Mouse (Mus musculus) lung, embryonic 16.5 days (tissue): ENCODE data around the gene Lhfpl2. TPM values are rescaled to one million over a fixed set of nuclear protein-coding genes. Genes with fewer than 3 reads are reported as not detected.

ENCODE experiments used
- ATAC-seq: fragments of 200-750 bp; cut with Nextera tagmentation; 2 replicates; pipeline ENCODE4 v1.8.0; 2017; ENCODE audit warnings: low read depth, mild to moderate bottlenecking, moderate library complexity
- H3K27ac ChIP-seq: fragments of 300-500 bp; sonication (generic); 2 replicates; pipeline ENCODE4 v1.5.1; 2014; ENCODE audit warnings: mild to moderate bottlenecking, control low read depth, low read length
- H3K27me3 ChIP-seq: fragments of 300-500 bp; sonication (generic); 2 replicates; pipeline ENCODE4 v1.6.1; 2014; ENCODE audit warnings: low read depth, low read length, mixed read lengths; ENCODE audit not compliant: control insufficient read depth, insufficient read depth
- H3K36me3 ChIP-seq: fragments of 300-500 bp; sonication (generic); 2 replicates; pipeline ENCODE4 v1.6.1; 2014; ENCODE audit warnings: low read length; ENCODE audit not compliant: control insufficient read depth, insufficient read depth
- H3K4me1 ChIP-seq: fragments of 300-500 bp; sonication (generic); replicated peaks from 2 replicates; pipeline ENCODE4 v1.6.1; 2014; ENCODE audit warnings: low read length, mixed read lengths; ENCODE audit not compliant: control insufficient read depth, insufficient read depth
- H3K4me2 ChIP-seq: fragments of 300-500 bp; sonication (generic); 2 replicates; pipeline ENCODE4 v1.6.1; 2014; ENCODE audit warnings: low read depth, low read length, control low read depth
- H3K4me3 ChIP-seq: fragments of 300-500 bp; sonication (generic); 2 replicates; pipeline ENCODE4 v1.5.1; 2014; ENCODE audit warnings: mild to moderate bottlenecking, low read length, control low read depth
- H3K9ac ChIP-seq: fragments of 300-500 bp; sonication (generic); 2 replicates; pipeline ENCODE4 v1.6.1; 2014; ENCODE audit warnings: low read length, control low read depth
- H3K9me3 ChIP-seq: fragments of 300-500 bp; sonication (generic); 2 replicates; pipeline ENCODE4 v1.6.1; 2016; ENCODE audit warnings: low read length; ENCODE audit not compliant: control insufficient read depth
- WGBS: fragments of 180-500 bp; shearing (Covaris S2); extraction: QIAGEN DNeasy Blood & Tissue Kit; methylation state at CpG from one replicate; pipeline ENCODE4 v1.1.7; 2014; 5-methylcytosine and 5-hydroxymethylcytosine counted together
- polyA plus RNA-seq: library from polyadenylated mRNA; unstranded; fragments of >200 nt; fragmentation: Nextera tagmentation; extraction: Ambion mirVana; gene quantifications from 2 replicates; pipeline ENCODE4 v1.2.1, GENCODE M21; 2015

Lhfpl2 gene
- polyA plus RNA-seq, 1 experiment from 2014 or later = 54.1 TPM

DNA sequence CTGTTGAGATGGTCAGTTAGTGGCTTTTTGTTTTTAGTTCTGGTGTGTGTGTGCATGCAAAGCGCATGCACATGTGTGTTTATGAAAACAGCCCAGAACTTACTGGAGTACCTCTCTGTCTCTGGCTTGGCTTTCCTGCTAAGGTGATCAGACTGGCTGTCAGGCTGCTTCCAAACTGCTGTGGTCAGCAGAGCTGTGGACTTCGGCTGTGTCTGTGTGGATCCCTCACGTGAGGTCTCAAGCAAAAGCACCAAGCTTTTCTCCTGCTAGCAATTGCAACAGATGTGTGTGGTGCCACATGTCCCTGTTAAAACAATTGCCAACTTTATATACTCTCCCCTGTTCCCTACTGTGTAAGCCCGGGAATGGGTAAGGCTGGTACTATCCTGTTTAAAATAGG, 82.8 kb downstream of the Lhfpl2 start:
- H3K4me1 ChIP-seq = peaks cover 68% of the 10 kb centered on the region
- no peak for ATAC-seq

DNA sequence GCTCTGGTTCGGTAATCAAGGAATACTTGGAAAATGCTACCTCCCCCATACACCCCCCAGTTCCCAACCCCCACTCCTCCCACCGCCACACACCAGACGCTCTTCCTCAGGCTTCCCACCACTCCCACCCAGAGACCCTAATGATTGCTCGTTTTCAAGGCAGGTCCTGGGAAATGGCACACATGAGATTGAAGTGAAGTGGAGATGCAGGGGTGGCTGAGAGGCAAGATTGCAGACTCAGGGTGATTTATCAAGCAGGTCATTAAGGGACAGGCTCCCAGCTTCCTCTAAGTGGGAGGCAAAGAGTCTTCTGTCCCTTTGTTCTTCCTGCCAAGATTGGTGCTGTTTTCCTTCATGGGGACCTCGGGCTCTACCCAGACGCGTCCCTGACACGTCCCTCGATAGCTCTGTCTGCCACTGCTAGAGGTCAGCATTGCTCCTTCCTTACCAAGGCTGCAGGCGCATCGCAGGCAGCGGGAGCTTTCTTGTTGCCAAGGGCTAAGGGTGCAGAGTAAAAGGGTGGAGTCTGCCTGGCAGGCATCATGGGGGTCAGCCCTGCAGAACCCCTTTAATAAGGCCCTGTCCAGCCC, 85.6 kb downstream of the Lhfpl2 start:
- Histone ChIP-seq H3K9me3 (no peaks in the 10 kb centered on the region), H3K36me3 (no peaks in the 10 kb centered on the region), H3K4me2 (no peak overlapping the region), H3K27ac (peak overlapping the region; percentile 80), H3K27me3 (no peaks in the 10 kb centered on the region), H3K4me1 (peaks cover 64% of the 10 kb centered on the region), H3K9ac (no peak overlapping the region), H3K4me3 (no peak overlapping the region)
- peak; percentile 80 for ATAC-seq
- WGBS = 19% methylated on average over 12 of the region's 12 CpGs

More for the DNA sequence above, 82.8 kb downstream of the Lhfpl2 start:
- peak overlapping the region; percentile 44; the same call in 1 of the 2 replicates for H3K9ac ChIP-seq
- H3K27me3 ChIP-seq = no peaks in the 10 kb centered on the region
- no peak overlapping the region for H3K4me3 ChIP-seq
- H3K9me3 ChIP-seq = no peaks in the 10 kb centered on the region
- H3K36me3 ChIP-seq = no peaks in the 10 kb centered on the region
- H3K4me2 ChIP-seq = no peak overlapping the region
- H3K27ac ChIP-seq = peak overlapping the region; percentile 80
- 65% methylated on average over 4 of the region's 4 CpGs for WGBS

DNA sequence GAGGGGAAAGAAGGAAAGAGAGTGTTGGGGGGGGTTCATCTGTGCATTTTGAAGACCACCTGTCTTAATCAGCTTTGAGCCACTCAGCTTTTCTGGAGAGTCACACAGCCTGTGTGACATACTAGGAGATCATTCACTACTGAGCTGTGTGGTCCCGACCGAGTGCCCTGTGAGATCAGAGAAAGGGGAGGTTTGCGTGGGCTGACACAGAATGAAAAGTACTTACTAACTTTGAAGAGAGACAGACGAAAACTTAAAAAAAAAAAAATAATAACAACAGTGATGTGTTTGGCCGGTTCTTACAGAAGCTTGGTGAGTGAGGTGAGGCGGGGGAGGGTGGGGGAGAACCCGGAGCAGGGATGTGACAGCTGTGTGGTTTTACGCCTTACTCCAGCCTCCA, 86.9 kb downstream of the Lhfpl2 start:
- no peak for ATAC-seq
- no peak overlapping the region for H3K4me3 ChIP-seq
- no peaks in the 10 kb centered on the region for H3K27me3 ChIP-seq
- 55% methylated on average over 8 of the region's 8 CpGs for WGBS
- H3K4me2 ChIP-seq = no peak overlapping the region
- H3K4me1 ChIP-seq = peaks cover 58% of the 10 kb centered on the region
- H3K36me3 ChIP-seq = no peaks in the 10 kb centered on the region
- no peak overlapping the region for H3K9ac ChIP-seq
- H3K9me3 ChIP-seq = no peaks in the 10 kb centered on the region
- peak overlapping the region; percentile 15 for H3K27ac ChIP-seq

DNA sequence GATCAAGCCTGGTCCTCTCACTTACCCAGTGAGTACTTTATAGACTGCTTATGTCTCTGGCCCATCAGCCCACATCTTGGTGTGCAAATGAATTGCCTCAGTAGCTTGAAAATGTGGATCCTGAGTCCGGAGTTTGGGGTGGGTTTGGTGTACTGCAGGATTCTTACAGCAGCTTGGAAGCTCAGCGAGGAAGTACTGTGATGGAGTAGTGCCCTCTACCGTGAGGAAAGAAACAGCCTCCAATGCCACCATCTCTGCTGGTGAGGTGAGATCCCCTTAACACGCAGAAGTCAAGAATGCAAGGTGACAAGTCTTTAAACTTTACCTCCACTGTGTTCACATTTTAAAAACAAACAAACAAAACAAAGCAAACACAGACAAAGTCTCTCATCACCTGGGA, 89.7 kb downstream of the Lhfpl2 start:
- WGBS = 32% methylated on average over 4 of the region's 4 CpGs
- no peaks in the 10 kb centered on the region for H3K36me3 ChIP-seq
- no peak overlapping the region for H3K4me3 ChIP-seq
- H3K9me3 ChIP-seq = no peaks in the 10 kb centered on the region
- no peak overlapping the region for H3K4me2 ChIP-seq
- H3K27ac ChIP-seq = no peak overlapping the region
- peaks cover 31% of the 10 kb centered on the region for H3K4me1 ChIP-seq
- H3K27me3 ChIP-seq = no peaks in the 10 kb centered on the region
- H3K9ac ChIP-seq = no peak overlapping the region
- ATAC-seq = no peak

DNA sequence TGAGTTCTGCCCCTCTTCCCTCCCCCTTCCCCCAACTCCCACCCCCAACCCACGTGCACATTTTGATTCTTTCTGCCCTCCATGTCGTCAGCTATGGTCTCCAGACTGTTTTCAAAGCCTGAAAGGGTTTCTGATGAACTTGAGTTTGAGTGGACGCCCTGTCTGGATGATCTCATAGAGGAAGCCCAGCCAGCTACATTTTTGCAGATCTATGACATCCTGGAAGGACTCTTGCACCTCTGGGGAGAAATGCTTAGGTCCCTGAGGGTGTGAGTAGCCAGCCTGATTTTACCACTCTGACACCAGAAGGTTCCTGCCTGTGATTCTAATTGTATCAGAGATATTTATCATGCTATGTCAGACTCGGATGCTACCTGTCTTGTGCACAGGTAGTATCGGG, 91.4 kb downstream of the Lhfpl2 start:
- no peaks in the 10 kb centered on the region for H3K27me3 ChIP-seq
- peaks cover 16% of the 10 kb centered on the region for H3K4me1 ChIP-seq
- WGBS = 54% methylated on average over 5 of the region's 5 CpGs
- no peak overlapping the region for H3K27ac ChIP-seq
- no peaks in the 10 kb centered on the region for H3K36me3 ChIP-seq
- H3K4me2 ChIP-seq = no peak overlapping the region
- H3K9ac ChIP-seq = no peak overlapping the region
- H3K4me3 ChIP-seq = no peak overlapping the region
- no peak for ATAC-seq
- no peaks in the 10 kb centered on the region for H3K9me3 ChIP-seq

DNA sequence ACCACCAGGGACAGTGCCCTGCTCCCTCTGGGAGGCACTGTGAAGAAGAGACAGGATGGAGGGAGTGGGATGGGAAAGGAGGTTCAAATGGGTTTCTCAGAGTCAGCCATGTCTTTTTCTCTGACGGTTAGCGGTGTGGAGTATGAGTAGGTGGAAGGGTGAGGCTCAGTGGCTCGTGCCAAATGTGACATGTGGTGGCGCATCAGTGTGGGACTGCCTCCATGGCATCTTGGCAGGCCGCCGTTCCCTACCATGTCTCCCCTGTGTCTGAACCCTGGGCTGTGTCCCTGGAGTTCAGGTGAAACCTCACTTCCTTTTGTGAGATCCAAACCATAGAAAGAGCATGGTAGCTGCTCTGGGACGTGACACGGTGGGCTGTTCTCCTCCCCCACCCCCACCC, 92.2 kb downstream of the Lhfpl2 start:
- no peak for ATAC-seq
- 93% methylated on average over 8 of the region's 8 CpGs for WGBS

DNA sequence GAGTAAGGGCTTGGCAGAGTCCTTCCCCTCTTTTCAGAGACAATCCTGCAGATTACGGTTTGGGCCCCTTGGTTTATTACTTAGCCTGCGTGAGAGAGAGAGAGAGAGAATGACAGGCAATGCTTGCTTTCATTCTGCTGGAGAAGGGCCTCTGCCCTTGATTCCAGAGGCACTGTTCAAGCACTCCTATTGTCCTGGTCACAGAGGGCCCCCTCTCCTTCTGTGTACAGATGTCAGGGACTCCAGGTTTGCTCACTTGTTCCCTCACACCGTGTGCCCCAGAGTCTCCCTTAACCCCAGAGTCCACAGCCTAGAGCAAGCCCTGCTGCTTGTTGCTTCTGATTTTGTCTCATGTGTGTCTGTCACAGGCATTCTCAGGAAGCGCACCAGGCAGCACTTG, 93.7 kb downstream of the Lhfpl2 start:
- H3K27me3 ChIP-seq = no peaks in the 10 kb centered on the region
- 60% methylated on average over 4 of the region's 4 CpGs for WGBS

More for the DNA sequence above, 92.2 kb downstream of the Lhfpl2 start:
- H3K4me3 ChIP-seq = no peak overlapping the region
- peaks cover 9% of the 10 kb centered on the region for H3K4me1 ChIP-seq
- H3K9ac ChIP-seq = no peak overlapping the region
- no peaks in the 10 kb centered on the region for H3K36me3 ChIP-seq
- H3K4me2 ChIP-seq = no peak overlapping the region
- no peaks in the 10 kb centered on the region for H3K27me3 ChIP-seq
- H3K9me3 ChIP-seq = no peaks in the 10 kb centered on the region
- no peak overlapping the region for H3K27ac ChIP-seq

DNA sequence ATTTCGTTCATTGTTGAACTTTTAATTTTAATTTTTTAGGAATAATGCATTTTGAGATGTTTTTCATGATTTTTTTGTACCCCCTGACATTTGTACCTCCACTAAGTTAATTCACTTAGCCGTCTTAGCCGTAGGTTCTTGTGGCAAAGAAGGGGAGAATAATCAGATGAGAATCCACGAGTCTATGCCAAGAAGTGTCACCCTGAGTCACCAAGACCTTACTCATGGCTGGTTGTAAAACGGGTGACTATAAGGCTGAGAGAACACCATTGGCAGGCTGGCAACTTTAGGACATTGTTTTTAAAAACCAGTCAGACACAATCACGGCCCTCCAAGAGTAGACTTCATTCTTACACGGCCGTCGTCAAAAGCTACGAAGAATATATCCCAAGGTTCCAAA, 95.2 kb downstream of the Lhfpl2 start:
- no peak for ATAC-seq
- Histone ChIP-seq H3K4me2 (no peak overlapping the region), H3K9me3 (no peaks in the 10 kb centered on the region), H3K27me3 (no peaks in the 10 kb centered on the region), H3K9ac (no peak overlapping the region), H3K4me1 (peaks cover 6% of the 10 kb centered on the region), H3K4me3 (no peak overlapping the region), H3K36me3 (no peaks in the 10 kb centered on the region), H3K27ac (no peak overlapping the region)
- WGBS = 88% methylated on average over 10 of the region's 10 CpGs

More for the DNA sequence above, 93.7 kb downstream of the Lhfpl2 start:
- no peak overlapping the region for H3K9ac ChIP-seq
- no peak for ATAC-seq
- H3K9me3 ChIP-seq = no peaks in the 10 kb centered on the region
- no peak overlapping the region for H3K4me2 ChIP-seq
- no peaks in the 10 kb centered on the region for H3K36me3 ChIP-seq
- H3K27ac ChIP-seq = no peak overlapping the region
- peaks cover 12% of the 10 kb centered on the region for H3K4me1 ChIP-seq
- H3K4me3 ChIP-seq = no peak overlapping the region

DNA sequence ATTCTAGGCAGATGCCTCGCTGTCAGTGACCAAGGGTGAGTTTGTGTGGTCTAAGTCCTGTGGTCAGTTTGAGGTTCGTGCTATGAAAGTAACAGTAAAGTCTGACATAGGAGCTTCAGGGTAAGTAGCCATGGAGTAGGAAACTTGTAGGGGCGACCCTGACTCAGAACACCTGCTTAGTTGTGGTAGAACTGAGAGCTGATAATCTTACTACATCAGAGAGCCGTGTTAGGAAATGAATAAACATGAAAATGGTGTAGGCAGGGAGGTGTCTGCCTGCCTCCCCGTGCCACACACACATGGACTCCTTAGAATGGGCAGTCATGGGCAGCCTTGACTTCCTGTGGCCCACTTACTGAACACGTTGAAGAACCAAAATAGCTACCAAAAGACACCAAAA, 96.1 kb downstream of the Lhfpl2 start:
- ATAC-seq = no peak
- WGBS = 74% methylated on average over 6 of the region's 6 CpGs
- no peaks in the 10 kb centered on the region for H3K27me3 ChIP-seq
- H3K4me3 ChIP-seq = no peak overlapping the region
- H3K27ac ChIP-seq = no peak overlapping the region
- no peak overlapping the region for H3K4me2 ChIP-seq
- H3K36me3 ChIP-seq = no peaks in the 10 kb centered on the region
- H3K4me1 ChIP-seq = peaks cover 3% of the 10 kb centered on the region; the same call in 1 of the 2 replicates
- H3K9ac ChIP-seq = no peak overlapping the region
- no peaks in the 10 kb centered on the region for H3K9me3 ChIP-seq
